Mouse (Mus musculus) layer of hippocampus, adult 2 months (tissue): ENCODE results near the gene Fhdc1. TPM values are rescaled to one million over a fixed set of nuclear protein-coding genes. Genes with fewer than 3 reads are reported as not detected.

ENCODE experiments used
- DNase-seq, 2 experiments: peaks; one replicate each; pipeline ENCODE4 v3.0.0; 2022; ENCODE audit warnings: low spot score in 2 of 2
- H3K27ac ChIP-seq: fragments of 200-600 bp; 2 replicates; pipeline ENCODE4 v1.8.1; 2022
- H3K4me3 ChIP-seq: fragments of 200-600 bp; 2 replicates; pipeline ENCODE4 v1.8.1; 2022; ENCODE audit warnings: mild to moderate bottlenecking
- CTCF ChIP-seq: fragments of 200-600 bp; conservative IDR thresholded peaks from 2 replicates; pipeline ENCODE4 v1.8.1; 2022; ENCODE audit warnings: antibody characterized with exemption, mild to moderate bottlenecking, moderate library complexity
- total RNA-seq, 2 experiments: library from RNA; stranded (reverse); gene quantifications; 2 replicates each; pipeline ENCODE4 v1.2.3; 2021

The Fhdc1 gene
- total RNA-seq, 2 experiments from 2014 or later, result 1.7 to 2.2 TPM

- Histone ChIP-seq H3K27ac (no peak overlapping the region), H3K4me3 (no peak overlapping the region)
- TF ChIP-seq CTCF, result no peak
- no peak for DNase-seq
These were observed 4.7 kb upstream of the Fhdc1 start for GRCm38 (mm10) chr3:84484891-84485290.

- DNase-seq, result no peak
- H3K4me3 ChIP-seq, result no peak overlapping the region
- no peak for TF ChIP-seq CTCF
- no peak overlapping the region for H3K27ac ChIP-seq
These were observed 4.1 kb upstream of the Fhdc1 start for GRCm38 (mm10) chr3:84484333-84484732.

- no peak overlapping the region for H3K27ac ChIP-seq
- H3K4me3 ChIP-seq, result no peak overlapping the region
- no peak for DNase-seq
- no peak for TF ChIP-seq CTCF
These were observed 1.9 kb upstream of the Fhdc1 start for GRCm38 (mm10) chr3:84482121-84482520.

- TF ChIP-seq CTCF, result peak; percentile 72
- Histone ChIP-seq H3K27ac (no peak overlapping the region), H3K4me3 (peak overlapping the region; percentile 73)
- DNase-seq, result no peak
These were observed 875 bp upstream of the Fhdc1 start for GRCm38 (mm10) chr3:84481104-84481503.

GRCm38 (mm10) chr3:84479293-84480005 is 780 bp downstream of the Fhdc1 start:
- H3K27ac ChIP-seq, result peak overlapping the region; percentile 67
- DNase-seq, result no peak

GRCm38 (mm10) chr3:84478896-84479292 is 1.3 kb downstream of the Fhdc1 start:
- no peak for DNase-seq
- H3K27ac ChIP-seq, result no peak overlapping the region
- TF ChIP-seq CTCF, result no peak
- peak overlapping the region; percentile 73 for H3K4me3 ChIP-seq

More at GRCm38 (mm10) chr3:84479293-84480005, 780 bp downstream of the Fhdc1 start:
- no peak for TF ChIP-seq CTCF
- H3K4me3 ChIP-seq, result peak overlapping the region; percentile 73

- H3K4me3 ChIP-seq, result no peak overlapping the region
These were observed 2.0 kb downstream of the Fhdc1 start for GRCm38 (mm10) chr3:84478195-84478594.

GRCm38 (mm10) chr3:84477498-84477897 is 2.7 kb downstream of the Fhdc1 start:
- TF ChIP-seq CTCF, result no peak
- Histone ChIP-seq H3K27ac (no peak overlapping the region), H3K4me3 (no peak overlapping the region)
- DNase-seq, result no peak

More at GRCm38 (mm10) chr3:84478195-84478594, 2.0 kb downstream of the Fhdc1 start:
- no peak for DNase-seq
- H3K27ac ChIP-seq, result no peak overlapping the region
- no peak for TF ChIP-seq CTCF

GRCm38 (mm10) chr3:84474981-84475775 is 5.1 kb downstream of the Fhdc1 start:
- Histone ChIP-seq H3K27ac (no peak overlapping the region), H3K4me3 (no peak overlapping the region)
- no peak for TF ChIP-seq CTCF
- no peak for DNase-seq

GRCm38 (mm10) chr3:84474398-84474797 is 5.8 kb downstream of the Fhdc1 start:
- TF ChIP-seq CTCF, result no peak
- no peak for DNase-seq
- no peak overlapping the region for H3K27ac ChIP-seq
- H3K4me3 ChIP-seq, result no peak overlapping the region

GRCm38 (mm10) chr3:84472955-84473354 is 7.3 kb downstream of the Fhdc1 start:
- no peak for TF ChIP-seq CTCF
- Histone ChIP-seq H3K27ac (no peak overlapping the region), H3K4me3 (no peak overlapping the region)
- no peak for DNase-seq

- TF ChIP-seq CTCF, result no peak
- H3K27ac ChIP-seq, result no peak overlapping the region
- DNase-seq, result no peak
- H3K4me3 ChIP-seq, result no peak overlapping the region
These were observed 7.7 kb downstream of the Fhdc1 start for GRCm38 (mm10) chr3:84472527-84472926.

GRCm38 (mm10) chr3:84471146-84471545 is 9.1 kb downstream of the Fhdc1 start:
- no peak overlapping the region for H3K4me3 ChIP-seq
- TF ChIP-seq CTCF, result no peak
- no peak for DNase-seq
- no peak overlapping the region for H3K27ac ChIP-seq

- DNase-seq, result no peak
- TF ChIP-seq CTCF, result no peak
- H3K27ac ChIP-seq, result no peak overlapping the region
- H3K4me3 ChIP-seq, result no peak overlapping the region
These were observed 12.1 kb downstream of the Fhdc1 start for GRCm38 (mm10) chr3:84468111-84468453.
